Mouse (Mus musculus) neural tube, embryonic 11.5 days (tissue): ENCODE measurements at regions not wholly inside any gene's neighbourhood (a gene's known extent, or its start where the extent isn't known, plus 50 kb on each side); places are given as distances from the start of the nearest gene placed in this dataset.

Experiments used
- ATAC-seq: fragments of 200-750 bp; cut with Nextera tagmentation; 2 replicates; pipeline ENCODE4 v1.8.0; 2017; ENCODE audit warnings: moderate number of reproducible peaks, mild to moderate bottlenecking, moderate TSS enrichment, moderate library complexity; ENCODE audit not compliant: insufficient read depth, low FRiP score, low TSS enrichment
- DNase-seq: peaks from one replicate; pipeline ENCODE4 v3.0.0-alpha.2; 2015; ENCODE audit warnings: low spot score
- H3K27ac ChIP-seq: fragments of 300-500 bp; sonication (generic); 2 replicates; pipeline ENCODE4 v1.5.1; 2014; ENCODE audit warnings: low read depth, mild to moderate bottlenecking, low read length
- H3K27me3 ChIP-seq: fragments of 300-500 bp; sonication (generic); 2 replicates; pipeline ENCODE4 v1.6.1; 2014; ENCODE audit warnings: mild to moderate bottlenecking, low read length, mixed read lengths; ENCODE audit not compliant: control insufficient read depth, insufficient read depth
- H3K36me3 ChIP-seq: fragments of 300-500 bp; sonication (generic); 2 replicates; pipeline ENCODE4 v1.6.1; 2014; ENCODE audit warnings: mild to moderate bottlenecking, low read length, moderate library complexity, mixed read lengths; ENCODE audit not compliant: control insufficient read depth, insufficient read depth
- H3K4me1 ChIP-seq: fragments of 300-500 bp; sonication (generic); 2 replicates; pipeline ENCODE4 v1.6.1; 2014; ENCODE audit warnings: low read length, mixed read lengths; ENCODE audit not compliant: control insufficient read depth, insufficient read depth
- H3K4me2 ChIP-seq: fragments of 300-500 bp; sonication (generic); 2 replicates; pipeline ENCODE4 v1.6.1; 2014; ENCODE audit warnings: low read depth, mild to moderate bottlenecking, moderate library complexity
- H3K4me3 ChIP-seq: fragments of 300-500 bp; sonication (generic); 2 replicates; pipeline ENCODE4 v1.5.1; 2014; ENCODE audit warnings: low read depth, low read length
- H3K9ac ChIP-seq: fragments of 300-500 bp; sonication (generic); 2 replicates; pipeline ENCODE4 v1.6.1; 2014; ENCODE audit warnings: mild to moderate bottlenecking, low read length
- H3K9me3 ChIP-seq: fragments of 300-500 bp; sonication (generic); 2 replicates; pipeline ENCODE4 v1.6.1; 2016; ENCODE audit warnings: low read length; ENCODE audit not compliant: control insufficient read depth
- WGBS: fragments of 180-500 bp; shearing (Covaris S2); extraction: QIAGEN DNeasy Blood & Tissue Kit; methylation state at CpG from one replicate; pipeline ENCODE4 v1.1.7; 2014; 5-methylcytosine and 5-hydroxymethylcytosine counted together

GRCm38 (mm10) chr2:178976495-178976894, 465.7 kb upstream of the Cdh4 start:
- WGBS = 76% methylated on average over 3 of the region's 3 CpGs
- H3K9ac ChIP-seq = no peak overlapping the region
- no peak for ATAC-seq
- no peaks in the 10 kb centered on the region for H3K9me3 ChIP-seq
- H3K4me3 ChIP-seq = no peak overlapping the region
- H3K36me3 ChIP-seq = no peaks in the 10 kb centered on the region
- H3K27me3 ChIP-seq = no peaks in the 10 kb centered on the region
- no peaks in the 10 kb centered on the region for H3K4me1 ChIP-seq
- DNase-seq = no peak
- no peak overlapping the region for H3K4me2 ChIP-seq
- no peak overlapping the region for H3K27ac ChIP-seq

- Histone ChIP-seq H3K27me3 (no peaks in the 10 kb centered on the region), H3K4me1 (no peaks in the 10 kb centered on the region), H3K9ac (no peak overlapping the region), H3K27ac (no peak overlapping the region), H3K4me3 (no peak overlapping the region), H3K4me2 (no peak overlapping the region), H3K36me3 (no peaks in the 10 kb centered on the region), H3K9me3 (no peaks in the 10 kb centered on the region)
- ATAC-seq (no peak), DNase-seq (no peak)
- WGBS = 87% methylated on average over 9 of the region's 9 CpGs
These were observed 462.8 kb upstream of the Cdh4 start for GRCm38 (mm10) chr2:178979451-178979850.

- no peak overlapping the region for H3K9ac ChIP-seq
- no peak for DNase-seq
- no peaks in the 10 kb centered on the region for H3K9me3 ChIP-seq
- H3K27ac ChIP-seq = no peak overlapping the region
- H3K36me3 ChIP-seq = no peaks in the 10 kb centered on the region
- no peak overlapping the region for H3K4me3 ChIP-seq
- no peaks in the 10 kb centered on the region for H3K4me1 ChIP-seq
- H3K27me3 ChIP-seq = no peaks in the 10 kb centered on the region
- no peak for ATAC-seq
- WGBS = 36% methylated on average over 7 of the region's 7 CpGs
- no peak overlapping the region for H3K4me2 ChIP-seq
These were observed 460.3 kb upstream of the Cdh4 start for GRCm38 (mm10) chr2:178981736-178982502.

GRCm38 (mm10) chr2:178983801-178984200, 458.4 kb upstream of the Cdh4 start:
- DNase-seq = no peak
- no peak overlapping the region for H3K9ac ChIP-seq
- no peaks in the 10 kb centered on the region for H3K27me3 ChIP-seq
- no peak overlapping the region for H3K4me2 ChIP-seq
- H3K4me3 ChIP-seq = no peak overlapping the region
- no peak overlapping the region for H3K27ac ChIP-seq
- WGBS = 92% methylated on average over 8 of the region's 8 CpGs
- no peaks in the 10 kb centered on the region for H3K4me1 ChIP-seq
- H3K36me3 ChIP-seq = no peaks in the 10 kb centered on the region
- no peak for ATAC-seq
- H3K9me3 ChIP-seq = no peaks in the 10 kb centered on the region

- DNase-seq (no peak), ATAC-seq (no peak)
- H3K4me3 ChIP-seq = no peak overlapping the region
- H3K9ac ChIP-seq = no peak overlapping the region
- no peaks in the 10 kb centered on the region for H3K9me3 ChIP-seq
- no peaks in the 10 kb centered on the region for H3K36me3 ChIP-seq
- no peaks in the 10 kb centered on the region for H3K27me3 ChIP-seq
- 81% methylated on average over 10 of the region's 10 CpGs for WGBS
- no peaks in the 10 kb centered on the region for H3K4me1 ChIP-seq
- H3K27ac ChIP-seq = no peak overlapping the region
- no peak overlapping the region for H3K4me2 ChIP-seq
These were observed 454.3 kb upstream of the Cdh4 start for GRCm38 (mm10) chr2:178987935-178988334.

GRCm38 (mm10) chr2:178989291-178989690, 452.9 kb upstream of the Cdh4 start:
- H3K4me2 ChIP-seq = no peak overlapping the region
- H3K4me3 ChIP-seq = no peak overlapping the region
- no peaks in the 10 kb centered on the region for H3K36me3 ChIP-seq
- H3K9ac ChIP-seq = no peak overlapping the region
- no peak overlapping the region for H3K27ac ChIP-seq
- no peaks in the 10 kb centered on the region for H3K27me3 ChIP-seq
- no peak for ATAC-seq
- no peak for DNase-seq
- 87% methylated on average over 7 of the region's 7 CpGs for WGBS
- H3K9me3 ChIP-seq = no peaks in the 10 kb centered on the region
- H3K4me1 ChIP-seq = no peaks in the 10 kb centered on the region

- 93% methylated on average over 1 of the region's 1 CpGs for WGBS
- Histone ChIP-seq H3K4me1 (no peaks in the 10 kb centered on the region), H3K27me3 (no peaks in the 10 kb centered on the region), H3K27ac (no peak overlapping the region), H3K4me3 (no peak overlapping the region), H3K4me2 (no peak overlapping the region), H3K9me3 (no peaks in the 10 kb centered on the region), H3K36me3 (no peaks in the 10 kb centered on the region), H3K9ac (no peak overlapping the region)
- ATAC-seq = no peak
- no peak for DNase-seq
These were observed 452.4 kb upstream of the Cdh4 start for GRCm38 (mm10) chr2:178989784-178990183.

GRCm38 (mm10) chr2:178990959-178991358, 451.3 kb upstream of the Cdh4 start:
- WGBS = 92% methylated on average over 4 of the region's 4 CpGs
- no peak overlapping the region for H3K9ac ChIP-seq
- H3K27ac ChIP-seq = no peak overlapping the region
- ATAC-seq = no peak
- H3K4me1 ChIP-seq = no peaks in the 10 kb centered on the region
- H3K36me3 ChIP-seq = no peaks in the 10 kb centered on the region
- H3K4me2 ChIP-seq = no peak overlapping the region
- H3K9me3 ChIP-seq = no peaks in the 10 kb centered on the region
- H3K27me3 ChIP-seq = no peaks in the 10 kb centered on the region
- DNase-seq = no peak
- H3K4me3 ChIP-seq = no peak overlapping the region

- no peak for DNase-seq
- 71% methylated on average over 8 of the region's 8 CpGs for WGBS
- Histone ChIP-seq H3K27ac (no peak overlapping the region), H3K4me1 (no peaks in the 10 kb centered on the region), H3K4me2 (no peak overlapping the region), H3K9me3 (no peaks in the 10 kb centered on the region), H3K4me3 (no peak overlapping the region), H3K36me3 (no peaks in the 10 kb centered on the region), H3K27me3 (no peaks in the 10 kb centered on the region), H3K9ac (no peak overlapping the region)
- ATAC-seq = no peak
These were observed 449.7 kb upstream of the Cdh4 start for GRCm38 (mm10) chr2:178992334-178993116.
